Mouse (Mus musculus): ENCODE measurements around the gene Itpr1. TPM values are rescaled to one million over a fixed set of nuclear protein-coding genes. Genes with fewer than 3 reads are reported as not detected.

Gene Itpr1
- polyA plus RNA-seq, 1 experiment from 2014 or later, result 15.0 TPM

- H3K4me2 ChIP-seq (ENCODE audit: low read length), result no peak overlapping the region
- H3K36me3 ChIP-seq (ENCODE audit: control insufficient read depth, insufficient read depth), result no peaks in the 10 kb centered on the region
- peaks cover 3% of the 10 kb centered on the region; the same call in 1 of the 2 replicates for H3K4me1 ChIP-seq (replicated peaks; ENCODE audit: control insufficient read depth, insufficient read depth, low read length)
- H3K9ac ChIP-seq (replicated peaks; ENCODE audit: low read depth, low read length), result no peak overlapping the region
- H3K27me3 ChIP-seq (replicated peaks; ENCODE audit: control insufficient read depth, insufficient read depth, low read length), result no peaks in the 10 kb centered on the region
- H3K4me3 ChIP-seq (replicated peaks; ENCODE audit: low read length), result no peak overlapping the region
- no peaks in the 10 kb centered on the region for H3K9me3 ChIP-seq (ENCODE audit: control insufficient read depth, low read length)
- 69% methylated on average over 6 of the region's 6 CpGs for WGBS
- no peak for ATAC-seq
- no peak overlapping the region for H3K27ac ChIP-seq (ENCODE audit: low read length)
These were observed 221.9 kb downstream of the Itpr1 start for GRCm38 (mm10) chr6:108434816-108435215.

- ATAC-seq, result peak; percentile 79
- no peaks in the 10 kb centered on the region for H3K27me3 ChIP-seq (replicated peaks; ENCODE audit: control insufficient read depth, insufficient read depth, low read length)
- no peak overlapping the region for H3K4me2 ChIP-seq (ENCODE audit: low read length)
- H3K9ac ChIP-seq (replicated peaks; ENCODE audit: low read depth, low read length), result no peak overlapping the region
- H3K4me1 ChIP-seq (replicated peaks; ENCODE audit: control insufficient read depth, insufficient read depth, low read length), result peaks cover 3% of the 10 kb centered on the region; the same call in 1 of the 2 replicates
- WGBS, result 71% methylated on average over 6 of the region's 6 CpGs
- H3K27ac ChIP-seq (ENCODE audit: low read length), result no peak overlapping the region
- H3K36me3 ChIP-seq (ENCODE audit: control insufficient read depth, insufficient read depth), result peaks cover 1% of the 10 kb centered on the region; the same call in 1 of the 2 replicates
- H3K9me3 ChIP-seq (ENCODE audit: control insufficient read depth, low read length), result no peaks in the 10 kb centered on the region
- H3K4me3 ChIP-seq (replicated peaks; ENCODE audit: low read length), result no peak overlapping the region
These were observed 222.6 kb downstream of the Itpr1 start for GRCm38 (mm10) chr6:108435467-108435866.

DNA sequence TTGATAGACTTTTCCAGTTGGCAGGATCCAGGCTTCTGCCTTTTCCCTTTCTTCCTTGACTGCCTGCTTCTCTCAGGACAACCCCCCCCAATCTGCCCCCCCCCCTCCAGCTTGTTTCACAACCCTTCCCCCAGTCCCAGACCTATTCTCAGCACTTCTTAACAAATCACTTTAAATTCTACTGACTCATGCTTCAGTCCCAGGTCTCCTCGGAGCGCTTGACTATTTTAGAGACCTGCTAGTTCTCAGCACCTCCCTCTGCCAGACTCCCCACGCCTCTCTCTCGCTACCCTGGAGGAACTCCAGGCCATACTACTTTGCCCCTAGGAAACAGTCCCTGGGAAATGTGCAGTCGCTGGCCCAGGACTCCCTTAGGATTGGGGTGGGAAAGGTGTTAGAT is 223.7 kb downstream of the Itpr1 start:
- H3K27me3 ChIP-seq (replicated peaks; ENCODE audit: control insufficient read depth, insufficient read depth, low read length), result no peaks in the 10 kb centered on the region
- no peak overlapping the region for H3K4me2 ChIP-seq (ENCODE audit: low read length)
- H3K36me3 ChIP-seq (ENCODE audit: control insufficient read depth, insufficient read depth), result peaks cover 6% of the 10 kb centered on the region; the same call in 1 of the 2 replicates
- H3K9me3 ChIP-seq (ENCODE audit: control insufficient read depth, low read length), result no peaks in the 10 kb centered on the region
- H3K4me3 ChIP-seq (replicated peaks; ENCODE audit: low read length), result no peak overlapping the region
- no peak overlapping the region for H3K9ac ChIP-seq (replicated peaks; ENCODE audit: low read depth, low read length)
- WGBS, result 47% methylated on average over 5 of the region's 5 CpGs
- ATAC-seq, result no peak
- no peak overlapping the region for H3K27ac ChIP-seq (ENCODE audit: low read length)
- peaks cover 3% of the 10 kb centered on the region; the same call in 1 of the 2 replicates for H3K4me1 ChIP-seq (replicated peaks; ENCODE audit: control insufficient read depth, insufficient read depth, low read length)

GRCm38 (mm10) chr6:108441290-108441689 is 228.4 kb downstream of the Itpr1 start:
- H3K9ac ChIP-seq (replicated peaks; ENCODE audit: low read depth, low read length), result no peak overlapping the region
- peaks cover 6% of the 10 kb centered on the region for H3K4me1 ChIP-seq (replicated peaks; ENCODE audit: control insufficient read depth, insufficient read depth, low read length)
- H3K4me3 ChIP-seq (replicated peaks; ENCODE audit: low read length), result no peak overlapping the region
- H3K36me3 ChIP-seq (ENCODE audit: control insufficient read depth, insufficient read depth), result peaks cover 6% of the 10 kb centered on the region; the same call in 1 of the 2 replicates
- H3K27me3 ChIP-seq (replicated peaks; ENCODE audit: control insufficient read depth, insufficient read depth, low read length), result no peaks in the 10 kb centered on the region
- H3K27ac ChIP-seq (ENCODE audit: low read length), result no peak overlapping the region
- ATAC-seq, result no peak
- no peaks in the 10 kb centered on the region for H3K9me3 ChIP-seq (ENCODE audit: control insufficient read depth, low read length)
- H3K4me2 ChIP-seq (ENCODE audit: low read length), result no peak overlapping the region
- 95% methylated on average over 2 of the region's 2 CpGs for WGBS

DNA sequence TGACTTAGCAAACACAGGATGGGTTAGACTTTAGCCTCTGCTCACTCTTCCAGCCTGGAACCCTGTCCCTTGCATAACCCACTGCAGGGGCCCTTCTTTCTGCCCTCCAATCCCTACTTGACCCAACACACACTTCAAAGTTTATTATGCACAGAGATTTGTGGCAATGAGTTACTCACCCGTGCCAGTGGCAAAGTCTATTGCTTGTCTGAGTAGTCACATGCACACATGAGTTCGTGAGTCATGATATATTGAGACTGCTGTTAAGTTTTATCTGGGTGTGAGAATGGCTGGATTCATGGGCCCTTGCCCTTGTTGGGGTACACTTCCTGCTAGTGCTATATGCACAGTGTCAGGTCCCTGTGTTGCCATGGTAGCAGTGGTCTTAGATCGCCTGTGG is 229.4 kb downstream of the Itpr1 start:
- no peak overlapping the region for H3K9ac ChIP-seq (replicated peaks; ENCODE audit: low read depth, low read length)
- ATAC-seq, result no peak
- H3K27me3 ChIP-seq (replicated peaks; ENCODE audit: control insufficient read depth, insufficient read depth, low read length), result no peaks in the 10 kb centered on the region
- no peak overlapping the region for H3K27ac ChIP-seq (ENCODE audit: low read length)
- H3K4me3 ChIP-seq (replicated peaks; ENCODE audit: low read length), result no peak overlapping the region
- no peaks in the 10 kb centered on the region for H3K9me3 ChIP-seq (ENCODE audit: control insufficient read depth, low read length)
- peaks cover 11% of the 10 kb centered on the region for H3K4me1 ChIP-seq (replicated peaks; ENCODE audit: control insufficient read depth, insufficient read depth, low read length)
- peaks cover 6% of the 10 kb centered on the region; the same call in 1 of the 2 replicates for H3K36me3 ChIP-seq (ENCODE audit: control insufficient read depth, insufficient read depth)
- no peak overlapping the region for H3K4me2 ChIP-seq (ENCODE audit: low read length)
- 91% methylated on average over 3 of the region's 3 CpGs for whole genome bisulfite sequencing

DNA sequence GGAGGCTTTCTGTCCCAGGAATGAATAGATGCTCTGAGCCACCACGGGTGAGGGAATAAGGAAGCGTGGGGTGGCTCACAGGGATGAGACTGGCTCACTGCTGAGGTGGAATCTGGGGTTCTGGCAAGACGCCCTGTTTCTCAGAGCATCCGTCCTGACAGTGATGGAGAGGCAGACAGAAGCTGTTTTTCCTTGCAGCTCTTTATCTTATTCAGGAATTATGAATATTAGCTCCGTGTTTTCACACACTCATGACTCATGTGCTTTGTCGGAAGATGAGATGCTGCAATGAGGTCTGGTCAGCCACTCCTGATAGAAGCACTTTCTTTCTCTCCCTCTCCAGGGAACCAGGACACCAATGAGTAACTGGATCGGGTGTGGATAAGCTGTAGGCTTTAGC is 231.5 kb downstream of the Itpr1 start:
- no peak overlapping the region for H3K4me2 ChIP-seq (ENCODE audit: low read length)
- H3K4me3 ChIP-seq (replicated peaks; ENCODE audit: low read length), result no peak overlapping the region
- H3K4me1 ChIP-seq (replicated peaks; ENCODE audit: control insufficient read depth, insufficient read depth, low read length), result peaks cover 13% of the 10 kb centered on the region
- no peak overlapping the region for H3K27ac ChIP-seq (ENCODE audit: low read length)
- H3K9ac ChIP-seq (replicated peaks; ENCODE audit: low read depth, low read length), result no peak overlapping the region
- no peaks in the 10 kb centered on the region for H3K9me3 ChIP-seq (ENCODE audit: control insufficient read depth, low read length)
- H3K36me3 ChIP-seq (ENCODE audit: control insufficient read depth, insufficient read depth), result peaks cover 6% of the 10 kb centered on the region; the same call in 1 of the 2 replicates
- peak; percentile 54 for ATAC-seq
- 54% methylated on average over 7 of the region's 7 CpGs for WGBS
- no peaks in the 10 kb centered on the region for H3K27me3 ChIP-seq (replicated peaks; ENCODE audit: control insufficient read depth, insufficient read depth, low read length)

- 94% methylated on average over 7 of the region's 7 CpGs for WGBS
- Histone ChIP-seq H3K27me3 (replicated peaks; ENCODE audit: control insufficient read depth, insufficient read depth, low read length) (no peaks in the 10 kb centered on the region), H3K4me1 (replicated peaks; ENCODE audit: control insufficient read depth, insufficient read depth, low read length) (peaks cover 13% of the 10 kb centered on the region), H3K4me3 (replicated peaks; ENCODE audit: low read length) (no peak overlapping the region), H3K27ac (ENCODE audit: low read length) (no peak overlapping the region), H3K36me3 (ENCODE audit: control insufficient read depth, insufficient read depth) (peaks cover 6% of the 10 kb centered on the region; the same call in 1 of the 2 replicates), H3K4me2 (ENCODE audit: low read length) (no peak overlapping the region), H3K9ac (replicated peaks; ENCODE audit: low read depth, low read length) (no peak overlapping the region), H3K9me3 (ENCODE audit: control insufficient read depth, low read length) (no peaks in the 10 kb centered on the region)
- no peak for ATAC-seq
These were observed 232.1 kb downstream of the Itpr1 start for GRCm38 (mm10) chr6:108445006-108445405.

- no peak for ATAC-seq
- Histone ChIP-seq H3K4me2 (ENCODE audit: low read length) (no peak overlapping the region), H3K4me1 (replicated peaks; ENCODE audit: control insufficient read depth, insufficient read depth, low read length) (peaks cover 13% of the 10 kb centered on the region), H3K9ac (replicated peaks; ENCODE audit: low read depth, low read length) (no peak overlapping the region), H3K4me3 (replicated peaks; ENCODE audit: low read length) (no peak overlapping the region), H3K27me3 (replicated peaks; ENCODE audit: control insufficient read depth, insufficient read depth, low read length) (no peaks in the 10 kb centered on the region), H3K36me3 (ENCODE audit: control insufficient read depth, insufficient read depth) (no peaks in the 10 kb centered on the region), H3K27ac (ENCODE audit: low read length) (no peak overlapping the region), H3K9me3 (ENCODE audit: control insufficient read depth, low read length) (no peaks in the 10 kb centered on the region)
- 88% methylated on average over 1 of the region's 1 CpGs for WGBS
These were observed 233.9 kb downstream of the Itpr1 start for GRCm38 (mm10) chr6:108446766-108447165.

GRCm38 (mm10) chr6:108447179-108447845 is 234.4 kb downstream of the Itpr1 start:
- WGBS, result 64% methylated on average over 8 of the region's 8 CpGs
- Histone ChIP-seq H3K4me1 (replicated peaks; ENCODE audit: control insufficient read depth, insufficient read depth, low read length) (peaks cover 13% of the 10 kb centered on the region), H3K4me3 (replicated peaks; ENCODE audit: low read length) (no peak overlapping the region), H3K36me3 (ENCODE audit: control insufficient read depth, insufficient read depth) (no peaks in the 10 kb centered on the region), H3K9ac (replicated peaks; ENCODE audit: low read depth, low read length) (no peak overlapping the region), H3K27me3 (replicated peaks; ENCODE audit: control insufficient read depth, insufficient read depth, low read length) (no peaks in the 10 kb centered on the region), H3K4me2 (ENCODE audit: low read length) (no peak overlapping the region), H3K27ac (ENCODE audit: low read length) (no peak overlapping the region), H3K9me3 (ENCODE audit: control insufficient read depth, low read length) (no peaks in the 10 kb centered on the region)
- ATAC-seq, result peak; percentile 72
